In genomic region chr16:31518816-31519215, GRCm38 (mm10) we compare ENCODE assay signal across 23 mouse cellular contexts.
A peak's percentile ranks its signal among the peaks of the same experiment; 100 is the strongest.
DNase-seq lines count a peak whose midpoint lies in the region; TF ChIP-seq lines count a peak whose summit lies in the region.
"Had no signal": no experiment of that assay in that cellular context is flagged by ENCODE, and none has a peak within 500 bp of the region (broad histone marks: within the 10 kb centered on the region; RNA-seq: fewer than 3 reads in every experiment).

No protein-coding gene starts in this region.

- no peaks in the 10 kb centered on the region for H3K36me3 ChIP-seq in heart, adult 2 months (ENCODE audit: control insufficient read depth, insufficient read depth, low read length)
- H3K36me3 ChIP-seq in heart, embryonic 10.5 days: no peaks in the 10 kb centered on the region
- H3K36me3 ChIP-seq in CH12.LX (replicated peaks in 1 of 2; ENCODE audit: control insufficient read depth in 1 of 2, insufficient read depth in 1 of 2, low read length in 1 of 2): peaks cover 0 to 19% of the 10 kb centered on the region in 2 experiments
- no peaks in the 10 kb centered on the region for H3K36me3 ChIP-seq in MEL (ENCODE audit: control insufficient read depth in 1 of 2, insufficient read depth in 2 of 2, low read length in 2 of 2)
- H3K36me3 ChIP-seq: embryonic facial prominence, embryonic 12.5 days; heart, embryonic 15.5 days; limb, embryonic 13.5 days; liver, embryonic 13.5 days; neural tube, embryonic 13.5 days had no signal

- dilution Hi-C loops in CH12.LX (cut with MboI; ENCODE audit: extremely low pct_ligation_motif_present, extremely low pct_unique_long_range_greater_than_20kb, low sequenced_read_pairs): no loop called here

- no peak overlapping the region for H3K9ac ChIP-seq in heart, adult 2 months (ENCODE audit: low read depth, low read length)
- no peak overlapping the region for H3K9ac ChIP-seq in CH12.LX (ENCODE audit: insufficient read depth, low read depth)
- H3K9ac ChIP-seq in MEL (ENCODE audit: control insufficient read depth, low read depth, low read length, poor library complexity, severe bottlenecking): no peak overlapping the region
- H3K9ac ChIP-seq: embryonic facial prominence, embryonic 12.5 days; heart, embryonic 15.5 days; limb, embryonic 13.5 days; liver, embryonic 13.5 days; lung, embryonic 14.5 days; neural tube, embryonic 13.5 days had no signal

- no peaks in the 10 kb centered on the region for H3K27me3 ChIP-seq in heart, adult 2 months (ENCODE audit: control insufficient read depth, insufficient read depth, low read length)
- no peaks in the 10 kb centered on the region for H3K27me3 ChIP-seq in heart, embryonic 10.5 days (ENCODE audit: insufficient read depth, poor library complexity, severe bottlenecking)
- no peaks in the 10 kb centered on the region for H3K27me3 ChIP-seq in CH12.LX (replicated peaks)
- peaks cover 3 to 5% of the 10 kb centered on the region in 2 experiments for H3K27me3 ChIP-seq in MEL (ENCODE audit: control insufficient read depth in 1 of 2, insufficient read depth in 2 of 2, low read length in 2 of 2)
- H3K27me3 ChIP-seq: embryonic facial prominence, embryonic 12.5 days; heart, embryonic 15.5 days; limb, embryonic 13.5 days; neural tube, embryonic 13.5 days had no signal

- no peak for TF ChIP-seq POLR2A in heart, adult 2 months (IDR thresholded peaks at IDR 0.05; ENCODE audit: insufficient read depth, low read depth, low read length)
- TF ChIP-seq POLR2A in CH12.LX (IDR thresholded peaks at IDR 0.05; ENCODE audit: low read depth, low read length) (no peak), MEL (IDR thresholded peaks at IDR 0.05; ENCODE audit: control insufficient read depth in 1 of 2, insufficient read depth in 1 of 2, low read depth in 1 of 2, low read length in 2 of 2, poor library complexity in 1 of 2) (no peak)

- H3K4me3 ChIP-seq in heart, adult 2 months: no peak overlapping the region
- H3K4me3 ChIP-seq in heart, embryonic 10.5 days: no peak overlapping the region
- no peak overlapping the region for H3K4me3 ChIP-seq in layer of hippocampus, adult 2 months
- H3K4me3 ChIP-seq in CH12.LX (replicated peaks in 1 of 3; ENCODE audit: low read depth in 2 of 3, low read length in 2 of 3, poor library complexity in 1 of 3) (no peak overlapping the region), MEL (ENCODE audit: control insufficient read depth in 1 of 2, insufficient read depth in 1 of 2, low read depth in 2 of 2, low read length in 2 of 2) (no peak overlapping the region)
- H3K4me3 ChIP-seq: embryonic facial prominence, embryonic 12.5 days; gastrocnemius, adult 2 months; heart, embryonic 15.5 days; left cerebral cortex, adult 2 months; limb, embryonic 13.5 days; liver, embryonic 13.5 days; neural tube, embryonic 13.5 days had no signal

- H3K79me2 ChIP-seq in heart, adult 2 months (replicated peaks; ENCODE audit: control insufficient read depth, insufficient read depth, low read length): no peaks in the 10 kb centered on the region
- H3K79me2 ChIP-seq in CH12.LX (replicated peaks; ENCODE audit: control insufficient read depth, extremely low read depth, insufficient read depth, poor library complexity, severe bottlenecking) (no peaks in the 10 kb centered on the region), MEL (ENCODE audit: control insufficient read depth, insufficient read depth, low read length, poor library complexity) (no peaks in the 10 kb centered on the region)

- in situ Hi-C loops in CH12.LX (cut with MboI; ENCODE audit: low pct_ligation_motif_present, low pct_unique_long_range_greater_than_20kb, low sequenced_read_pairs): no loop called here

- TF ChIP-seq RAD21 in CH12.LX (IDR thresholded peaks at IDR 0.05; ENCODE audit: low read depth, low read length) (peak; percentile 14), MEL (IDR thresholded peaks at IDR 0.05; ENCODE audit: low read depth, low read length) (peak; percentile 35)

- 0 out of 2 replicates have a peak, but pooled peaks have one; percentile 16 for TF ChIP-seq CTCF in heart, adult 2 months (IDR thresholded peaks at IDR 0.05)
- peak; percentile 49 for TF ChIP-seq CTCF in layer of hippocampus, adult 2 months (conservative IDR thresholded peaks at IDR 0.05)
- TF ChIP-seq CTCF in CH12.LX (conservative IDR thresholded peaks at IDR 0.05 in 1 of 2, IDR thresholded peaks at IDR 0.05 in 1 of 2; ENCODE audit: low read depth in 2 of 2, low read length in 2 of 2) (peak in 1 of 2 experiments; percentile 37; a peak in 2 of 4 replicates), MEL (IDR thresholded peaks at IDR 0.05 in 2 of 3, conservative IDR thresholded peaks at IDR 0.05 in 1 of 3; ENCODE audit: control insufficient read depth in 1 of 3, insufficient read depth in 1 of 3, low read depth in 2 of 3, low read length in 3 of 3, poor library complexity in 1 of 3, severe bottlenecking in 1 of 3) (peak; percentile 18 to 42 (median 42); a peak in 5 of 6 replicates)

- H3K4me1 ChIP-seq in heart, adult 2 months (ENCODE audit: control insufficient read depth, insufficient read depth, low read length): no peaks in the 10 kb centered on the region
- no peaks in the 10 kb centered on the region for H3K4me1 ChIP-seq in heart, embryonic 10.5 days
- H3K4me1 ChIP-seq in CH12.LX (ENCODE audit: control insufficient read depth in 1 of 2, insufficient read depth in 2 of 2): peaks cover 0 to 18% of the 10 kb centered on the region in 2 experiments; a peak in 2 of 4 replicates
- H3K4me1 ChIP-seq in MEL (ENCODE audit: control insufficient read depth in 1 of 2, insufficient read depth in 2 of 2, low read length in 2 of 2): no peaks in the 10 kb centered on the region
- H3K4me1 ChIP-seq: embryonic facial prominence, embryonic 12.5 days; heart, embryonic 15.5 days; limb, embryonic 13.5 days; liver, embryonic 13.5 days had no signal

- no peaks in the 10 kb centered on the region for H3K9me3 ChIP-seq in heart, embryonic 10.5 days
- H3K9me3 ChIP-seq in CH12.LX (replicated peaks; ENCODE audit: low read length) (peaks cover 4% of the 10 kb centered on the region), MEL (replicated peaks; ENCODE audit: insufficient read depth, low read length) (no peaks in the 10 kb centered on the region)
- H3K9me3 ChIP-seq: heart, embryonic 15.5 days; liver, embryonic 13.5 days; neural tube, embryonic 13.5 days had no signal

- no peak overlapping the region for H3K4me2 ChIP-seq in CH12.LX (ENCODE audit: insufficient read depth, low read depth, poor library complexity, severe bottlenecking)
- H3K4me2 ChIP-seq: embryonic facial prominence, embryonic 12.5 days; heart, embryonic 15.5 days; limb, embryonic 13.5 days; liver, embryonic 13.5 days; lung, embryonic 14.5 days; midbrain, embryonic 11.5 days; neural tube, embryonic 13.5 days had no signal

- WGBS in heart, adult 2 months: 89% methylated on average over 3 of the region's 3 CpGs
- WGBS in heart, embryonic 10.5 days: 90% methylated on average over 3 of the region's 3 CpGs

- H3K27ac ChIP-seq in heart, adult 2 months: no peak overlapping the region
- no peak overlapping the region for H3K27ac ChIP-seq in heart, embryonic 10.5 days
- no peak overlapping the region for H3K27ac ChIP-seq in layer of hippocampus, adult 2 months
- H3K27ac ChIP-seq in CH12.LX (ENCODE audit: insufficient read depth, low read depth): no peak overlapping the region
- no peak overlapping the region for H3K27ac ChIP-seq in MEL (ENCODE audit: control insufficient read depth, low read depth, low read length)
- H3K27ac ChIP-seq: embryonic facial prominence, embryonic 12.5 days; gastrocnemius, adult 2 months; heart, embryonic 15.5 days; left cerebral cortex, adult 2 months; limb, embryonic 13.5 days; liver, embryonic 13.5 days; neural tube, embryonic 13.5 days had no signal

- intact Hi-C loops in heart, adult 2 months (cut with DNase I): no loop called here

- no peak for DNase-seq in heart, adult 2 months
- no peak for DNase-seq in heart, embryonic 10.5 days (ENCODE audit: low spot score)
- DNase-seq in layer of hippocampus, adult 2 months (ENCODE audit: low spot score in 2 of 2): no peak
- DNase-seq in layer of hippocampus, postnatal 14 days (ENCODE audit: low spot score in 2 of 2): no peak
- DNase-seq in CH12.LX (ENCODE audit: extremely low read depth): no peak
- DNase-seq in MEL (ENCODE audit: low read depth, low spot score): peak; percentile 24
- no peak for DNase-seq in thymus, postnatal 25 days
- DNase-seq in cerebellum, adult 9-11 months: no peak
- DNase-seq: adrenal gland, postnatal 14 days; cerebellum, adult 11 months; cerebellum, adult 9-10 months; embryo, embryonic 11 days; gastrocnemius, adult 2 months; gastrocnemius, postnatal 36 days; kidney, adult 18-20 months; liver, embryonic 13.5 days; lung, embryonic 14.5 days had no signal

- TF ChIP-seq EP300 in heart, adult 2 months (IDR thresholded peaks at IDR 0.05; ENCODE audit: insufficient read depth, low read depth, low read length): no peak
- TF ChIP-seq EP300 in CH12.LX (IDR thresholded peaks at IDR 0.05; ENCODE audit: low read length): no peak
- TF ChIP-seq EP300 in MEL (IDR thresholded peaks at IDR 0.05; ENCODE audit: low read depth in 1 of 2, low read length in 2 of 2): no peak

TF ChIP-seq in CH12.LX, 34 proteins besides CTCF, POLR2A, EP300 and RAD21:
- TF ChIP-seq HCFC1 (IDR thresholded peaks at IDR 0.05; ENCODE audit: low read depth, low read length) (no peak), SMC3 (IDR thresholded peaks at IDR 0.05; ENCODE audit: low read depth, low read length) (peak; percentile 27)

TF ChIP-seq in MEL, 35 proteins besides CTCF, POLR2A, EP300 and RAD21:
- TF ChIP-seq POLR2AphosphoS5 (IDR thresholded peaks at IDR 0.05; ENCODE audit: borderline replicate concordance, low read depth, low read length): no peak
- TF ChIP-seq ZKSCAN1 (IDR thresholded peaks at IDR 0.05; ENCODE audit: low read depth, low read length): no peak
